Mouse (Mus musculus): Measurements from ENCODE around the gene Sec16a.
A peak's percentile ranks its signal among the peaks of the same experiment; 100 is the strongest.

Gene Sec16a

GRCm38 (mm10) chr2:26474789-26475504, 29.9 kb upstream of the Sec16a start:
- DNase-seq (ENCODE audit: low read depth, low spot score) = no peak

- no peak for DNase-seq (ENCODE audit: low read depth, low spot score)
Measured at GRCm38 (mm10) chr2:26472312-26473090, 27.5 kb upstream of the Sec16a start.

- no peak for DNase-seq (ENCODE audit: low read depth, low spot score)
Measured at GRCm38 (mm10) chr2:26471652-26472285, 26.8 kb upstream of the Sec16a start.

- DNase-seq (ENCODE audit: low read depth, low spot score) = no peak
Measured at GRCm38 (mm10) chr2:26470967-26471366, 26.0 kb upstream of the Sec16a start.

DNA sequence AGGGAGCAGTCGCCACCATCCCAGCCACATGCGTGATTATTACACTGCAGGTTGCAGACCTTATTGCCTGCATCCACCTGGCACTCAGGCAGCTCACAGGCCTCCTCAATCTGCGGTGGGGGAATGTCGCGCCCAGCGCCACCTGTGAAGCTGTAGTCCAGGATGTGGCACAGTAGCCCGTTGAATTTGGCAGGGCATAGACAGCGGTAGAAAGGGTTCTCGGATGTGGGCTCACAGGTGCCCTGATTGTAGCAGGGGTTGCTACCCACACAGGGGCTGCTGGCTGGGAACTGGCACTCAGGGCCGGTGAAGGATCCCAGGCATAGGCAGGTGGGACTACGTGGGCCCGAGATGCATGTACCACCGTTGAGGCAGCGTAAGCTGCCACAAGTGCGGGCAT, 23.4 kb upstream of the Sec16a start:
- DNase-seq (ENCODE audit: low read depth, low spot score) = no peak

DNA sequence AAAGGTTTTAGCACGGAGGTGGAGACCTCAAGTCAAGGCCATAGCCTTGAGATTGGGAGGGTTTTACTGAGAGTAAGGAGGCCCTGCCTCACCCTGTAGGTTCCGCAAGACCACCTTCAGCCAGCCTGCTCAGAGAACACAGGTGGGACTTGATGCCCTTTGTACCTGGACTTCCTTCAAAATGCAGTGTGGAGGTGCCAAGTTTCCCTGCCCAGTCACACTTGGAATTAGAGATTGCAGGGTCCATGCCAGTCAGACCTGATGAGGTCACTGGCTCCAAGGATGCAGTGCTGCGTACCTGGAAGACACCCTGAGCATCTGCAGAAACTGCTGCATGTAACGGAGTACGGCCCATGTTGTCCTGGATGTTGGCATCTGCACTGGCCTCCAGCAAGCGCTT, 18.4 kb upstream of the Sec16a start:
- no peak for DNase-seq (ENCODE audit: low read depth, low spot score)

DNA sequence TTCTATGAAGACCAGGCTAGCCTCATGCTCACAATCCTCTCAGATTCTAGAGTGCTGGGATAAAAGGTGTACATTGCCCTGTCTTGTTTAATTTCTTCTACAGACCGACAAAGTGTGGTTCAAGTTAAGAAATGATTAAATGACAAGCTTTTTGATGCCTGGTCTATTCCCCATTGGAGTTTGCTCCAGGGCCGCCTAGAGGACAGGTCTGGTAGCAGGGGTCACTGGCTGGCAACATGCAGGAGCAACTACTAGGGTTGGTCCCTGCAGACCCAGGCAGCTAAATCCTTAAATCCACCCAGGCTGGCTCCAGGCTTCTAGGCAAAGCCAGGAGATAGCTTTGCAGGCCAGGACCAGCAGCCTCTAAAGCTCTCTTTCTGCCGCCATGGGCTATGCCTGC, 18.0 kb upstream of the Sec16a start:
- no peak for DNase-seq (ENCODE audit: low read depth, low spot score)

GRCm38 (mm10) chr2:26461667-26462066, 16.7 kb upstream of the Sec16a start:
- no peak for DNase-seq (ENCODE audit: low read depth, low spot score)

- peak; percentile 88 for DNase-seq (ENCODE audit: low read depth, low spot score)
Measured at GRCm38 (mm10) chr2:26460837-26461236, 15.8 kb upstream of the Sec16a start.

DNA sequence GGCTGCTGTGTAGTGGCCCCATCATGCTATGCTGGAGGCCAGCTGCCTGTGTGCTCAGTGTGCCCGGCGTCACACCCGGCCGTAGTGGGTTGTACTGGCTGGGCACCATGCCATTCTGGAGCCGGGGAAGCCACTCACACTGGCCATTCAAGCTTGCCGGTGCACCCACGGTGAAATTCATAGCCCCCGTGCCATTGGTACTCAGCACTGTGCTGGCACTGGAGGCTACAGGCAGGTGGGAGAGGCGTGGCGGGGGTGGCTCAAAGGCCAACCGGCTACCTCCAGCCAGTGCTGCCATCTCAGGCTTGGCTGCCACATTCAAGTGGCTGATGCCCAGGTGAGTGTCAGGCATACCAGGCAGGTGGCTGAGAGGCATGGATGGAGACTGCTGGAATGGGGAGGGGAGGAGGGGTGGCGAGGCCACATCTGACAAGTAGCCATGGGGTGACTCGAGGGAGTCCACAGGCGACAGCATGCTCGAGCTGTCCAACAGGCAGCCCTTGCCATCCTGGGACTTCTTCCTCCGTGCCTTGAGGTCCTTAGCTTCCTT, 15.2 kb upstream of the Sec16a start:
- DNase-seq (ENCODE audit: low read depth, low spot score) = no peak

- DNase-seq (ENCODE audit: low read depth, low spot score) = peak; percentile 97
Measured at GRCm38 (mm10) chr2:26459478-26459877, 14.5 kb upstream of the Sec16a start.

- peak; percentile 97 for DNase-seq (ENCODE audit: low read depth, low spot score)
Measured at GRCm38 (mm10) chr2:26458402-26459124, 13.5 kb upstream of the Sec16a start.

DNA sequence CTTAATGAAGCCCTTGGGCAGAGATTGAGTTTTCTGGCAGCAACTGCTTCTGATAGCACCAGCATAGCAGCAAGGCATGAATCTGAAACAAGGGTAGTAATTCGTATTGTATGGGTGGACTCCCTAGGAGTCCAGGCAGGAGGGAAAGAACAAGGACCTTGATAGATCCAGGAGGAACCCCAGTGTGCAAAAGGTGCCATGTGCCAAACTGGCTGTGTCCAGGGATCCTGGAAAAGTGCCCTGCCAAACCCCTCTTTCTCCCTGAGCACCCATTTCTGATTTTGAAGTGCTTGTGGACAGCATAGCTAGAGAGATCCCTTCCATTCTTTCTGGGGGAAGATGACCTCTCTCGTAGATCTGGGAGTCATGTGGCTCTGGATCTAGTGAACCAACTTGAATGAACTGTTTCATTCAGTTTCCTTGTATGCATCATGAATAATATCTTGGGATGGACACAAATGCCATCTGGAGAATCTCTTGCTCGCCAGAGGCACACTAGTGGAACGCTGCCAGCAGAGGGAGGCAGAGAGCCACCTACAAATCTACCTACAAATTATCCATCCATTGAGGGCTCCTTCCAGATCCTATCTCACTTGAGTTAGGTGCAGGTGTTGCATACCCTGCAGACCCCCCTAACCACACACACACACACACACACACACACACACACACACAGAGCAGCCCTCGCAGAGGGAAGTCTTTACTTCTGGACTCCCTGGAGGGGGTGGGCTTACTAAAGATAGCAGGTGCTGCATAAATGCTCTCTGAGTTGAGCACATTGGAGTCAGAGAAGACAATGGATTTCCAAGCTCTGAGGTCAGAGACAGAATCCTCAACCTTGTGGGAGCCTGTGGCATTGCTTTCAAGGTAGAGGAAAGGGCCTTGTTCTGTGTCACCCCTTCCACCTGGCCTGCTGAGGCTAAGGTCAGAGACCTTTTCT, 4.4 kb upstream of the Sec16a start:
- DNase-seq (ENCODE audit: low read depth, low spot score) = peak; percentile 63

- DNase-seq (ENCODE audit: low read depth, low spot score) = no peak
Measured at GRCm38 (mm10) chr2:26447451-26447850, 2.4 kb upstream of the Sec16a start.

DNA sequence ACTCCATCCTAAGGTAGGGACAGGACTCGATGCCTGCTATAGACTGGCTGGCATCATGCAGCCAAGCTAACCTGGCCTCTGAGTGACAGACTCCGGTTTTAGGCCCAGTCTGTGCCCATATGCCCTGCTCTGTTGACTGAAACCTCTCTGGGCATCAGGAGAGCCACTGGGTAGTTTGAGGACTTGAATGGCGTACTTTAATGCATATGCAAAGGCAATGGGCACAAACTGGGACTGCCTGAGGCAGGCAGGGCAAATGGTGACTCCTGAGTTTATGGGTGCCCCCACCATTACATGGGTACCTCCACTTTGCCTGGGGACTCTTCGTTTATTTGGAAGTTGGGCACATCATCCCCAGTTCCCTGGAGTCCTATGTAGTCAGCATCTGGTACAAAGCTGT, 1.7 kb upstream of the Sec16a start:
- no peak for DNase-seq (ENCODE audit: low read depth, low spot score)

DNA sequence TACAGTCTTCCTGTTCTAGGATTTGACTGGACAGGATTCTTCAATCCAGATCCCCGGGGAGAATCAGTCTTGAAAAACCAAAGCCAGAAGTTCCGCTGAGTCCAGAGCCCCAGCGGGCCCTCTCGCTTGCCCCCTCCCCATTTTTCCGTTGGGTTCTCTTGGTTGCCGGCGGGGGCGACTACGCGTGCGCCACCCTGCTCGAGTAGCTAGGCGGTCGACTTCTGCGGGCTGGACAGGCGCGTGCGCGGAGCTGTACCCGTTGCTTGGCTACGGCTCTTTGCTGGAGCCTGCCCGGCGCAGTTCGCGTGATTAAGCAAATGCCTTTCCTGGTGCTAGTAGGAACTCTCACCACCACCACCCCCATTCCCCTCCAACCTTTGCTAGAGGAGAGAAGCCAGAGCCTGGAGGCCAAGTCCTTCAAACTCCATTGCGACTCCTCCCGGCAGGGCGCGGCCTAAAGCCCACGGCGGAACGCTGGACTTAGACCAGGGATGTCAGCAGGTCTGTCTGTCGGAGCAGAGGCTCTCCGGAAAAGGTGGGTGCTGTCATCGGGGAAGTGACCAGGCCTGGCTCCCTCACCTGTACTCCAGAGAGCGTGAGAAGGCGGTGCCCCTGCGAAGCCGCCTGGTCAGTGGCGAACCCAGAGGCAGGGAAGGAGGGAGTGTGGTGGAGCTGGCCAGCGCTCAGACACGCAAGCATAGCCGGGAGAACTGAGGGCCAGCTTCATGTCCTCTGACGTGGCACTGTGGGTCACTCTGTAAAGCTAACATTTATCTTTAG, 840 bp upstream of the Sec16a start:
- DNase-seq (ENCODE audit: low read depth, low spot score) = peak; percentile 96

- DNase-seq (ENCODE audit: low read depth, low spot score) = no peak
Measured at GRCm38 (mm10) chr2:26444368-26444767, 648 bp downstream of the Sec16a start.

GRCm38 (mm10) chr2:26443876-26444275, 1.1 kb downstream of the Sec16a start:
- DNase-seq (ENCODE audit: low read depth, low spot score) = no peak

- peak; percentile 71 for DNase-seq (ENCODE audit: low read depth, low spot score)
Measured at GRCm38 (mm10) chr2:26442843-26443242, 2.2 kb downstream of the Sec16a start.

GRCm38 (mm10) chr2:26441688-26442087, 3.3 kb downstream of the Sec16a start:
- DNase-seq (ENCODE audit: low read depth, low spot score) = no peak
